Mouse (Mus musculus) lung, embryonic 15.5 days (tissue): Measurements from ENCODE around the gene Dyrk2. TPM values are rescaled to one million over a fixed set of nuclear protein-coding genes. Genes with fewer than 3 reads are reported as not detected.

Experiments
- ATAC-seq: fragments of 200-750 bp; cut with Nextera tagmentation; 2 replicates; pipeline ENCODE4 v1.8.0; 2017; ENCODE audit warnings: moderate number of reproducible peaks, borderline replicate concordance; ENCODE audit not compliant: low FRiP score, low TSS enrichment; ENCODE audit errors: extremely low read depth
- H3K27ac ChIP-seq: fragments of 300-500 bp; sonication (generic); 2 replicates; pipeline ENCODE4 v1.5.1; 2015; ENCODE audit warnings: moderate library complexity, mild to moderate bottlenecking, inconsistent platforms
- H3K27me3 ChIP-seq: fragments of 300-500 bp; sonication (generic); 2 replicates; pipeline ENCODE4 v1.6.1; 2015; ENCODE audit warnings: inconsistent platforms
- H3K36me3 ChIP-seq: fragments of 300-500 bp; sonication (generic); 2 replicates; pipeline ENCODE4 v1.6.1; 2015; ENCODE audit warnings: inconsistent platforms
- H3K4me1 ChIP-seq: fragments of 300-500 bp; sonication (generic); 2 replicates; pipeline ENCODE4 v1.6.1; 2015; ENCODE audit warnings: inconsistent platforms
- H3K4me2 ChIP-seq: fragments of 300-500 bp; sonication (generic); 2 replicates; pipeline ENCODE4 v1.6.1; 2015; ENCODE audit warnings: inconsistent platforms, mild to moderate bottlenecking, moderate library complexity
- H3K4me3 ChIP-seq: fragments of 300-500 bp; sonication (generic); 2 replicates; pipeline ENCODE4 v1.5.1; 2015; ENCODE audit warnings: mild to moderate bottlenecking, inconsistent platforms
- H3K9ac ChIP-seq: fragments of 300-500 bp; sonication (generic); 2 replicates; pipeline ENCODE4 v1.6.1; 2015; ENCODE audit warnings: inconsistent platforms
- H3K9me3 ChIP-seq: fragments of 300-500 bp; sonication (generic); 2 replicates; pipeline ENCODE4 v1.6.1; 2016; ENCODE audit warnings: inconsistent platforms
- WGBS: fragments of 180-500 bp; shearing (Covaris S2); methylation state at CpG from one replicate; pipeline ENCODE4 v1.1.7; 2015; 5-methylcytosine and 5-hydroxymethylcytosine counted together
- polyA plus RNA-seq: library from polyadenylated mRNA; unstranded; fragments of >200 nt; fragmentation: Nextera tagmentation; extraction: Ambion mirVana; gene quantifications from 2 replicates; pipeline ENCODE4 v1.2.1, GENCODE M21; 2015

Gene Dyrk2
- polyA plus RNA-seq, 1 experiment from 2014 or later, result 7.3 TPM

GRCm38 (mm10) chr10:118867304-118867895, 2.6 kb downstream of the Dyrk2 start:
- Histone ChIP-seq H3K9me3 (no peaks in the 10 kb centered on the region), H3K4me2 (peak overlapping the region; percentile 88), H3K4me3 (peak overlapping the region; percentile 95), H3K9ac (peak overlapping the region; percentile 97), H3K36me3 (no peaks in the 10 kb centered on the region; the same call in 1 of the 2 replicates), H3K27me3 (no peaks in the 10 kb centered on the region), H3K4me1 (peaks cover 35% of the 10 kb centered on the region), H3K27ac (peak overlapping the region; percentile 96; the same call in 1 of the 2 replicates)
- ATAC-seq, result no peak
- WGBS, result 11% methylated on average over 16 of the region's 16 CpGs

- no peak overlapping the region for H3K9ac ChIP-seq
- ATAC-seq, result no peak
- H3K36me3 ChIP-seq, result peaks cover 22% of the 10 kb centered on the region
- no peak overlapping the region for H3K4me2 ChIP-seq
- WGBS, result 84% methylated on average over 7 of the region's 7 CpGs
- H3K9me3 ChIP-seq, result no peaks in the 10 kb centered on the region
- H3K4me1 ChIP-seq, result peaks cover 32% of the 10 kb centered on the region
- no peak overlapping the region for H3K27ac ChIP-seq
- H3K27me3 ChIP-seq, result no peaks in the 10 kb centered on the region
- no peak overlapping the region for H3K4me3 ChIP-seq
These were observed 5.0 kb downstream of the Dyrk2 start for GRCm38 (mm10) chr10:118864976-118865375.

GRCm38 (mm10) chr10:118863611-118864010, 6.4 kb downstream of the Dyrk2 start:
- Histone ChIP-seq H3K27ac (no peak overlapping the region), H3K27me3 (no peaks in the 10 kb centered on the region), H3K4me2 (no peak overlapping the region), H3K4me1 (peaks cover 30% of the 10 kb centered on the region), H3K4me3 (no peak overlapping the region), H3K9me3 (no peaks in the 10 kb centered on the region), H3K36me3 (peaks cover 36% of the 10 kb centered on the region), H3K9ac (no peak overlapping the region)
- 81% methylated on average over 8 of the region's 8 CpGs for WGBS
- no peak for ATAC-seq

GRCm38 (mm10) chr10:118862233-118862632, 7.8 kb downstream of the Dyrk2 start:
- Histone ChIP-seq H3K4me2 (no peak overlapping the region), H3K4me1 (peaks cover 29% of the 10 kb centered on the region), H3K9me3 (no peaks in the 10 kb centered on the region), H3K27me3 (no peaks in the 10 kb centered on the region), H3K9ac (no peak overlapping the region), H3K36me3 (peaks cover 43% of the 10 kb centered on the region), H3K4me3 (no peak overlapping the region), H3K27ac (no peak overlapping the region)
- 45% methylated on average over 4 of the region's 4 CpGs for WGBS
- ATAC-seq, result no peak

GRCm38 (mm10) chr10:118861234-118862025, 8.6 kb downstream of the Dyrk2 start:
- H3K4me1 ChIP-seq, result peaks cover 21% of the 10 kb centered on the region
- no peaks in the 10 kb centered on the region for H3K27me3 ChIP-seq
- no peak overlapping the region for H3K4me3 ChIP-seq
- WGBS, result 87% methylated on average over 11 of the region's 11 CpGs
- no peak for ATAC-seq
- peaks cover 51% of the 10 kb centered on the region for H3K36me3 ChIP-seq
- H3K27ac ChIP-seq, result no peak overlapping the region
- H3K9ac ChIP-seq, result no peak overlapping the region
- no peaks in the 10 kb centered on the region for H3K9me3 ChIP-seq
- H3K4me2 ChIP-seq, result no peak overlapping the region

- Histone ChIP-seq H3K4me2 (no peak overlapping the region), H3K36me3 (peaks cover 54% of the 10 kb centered on the region), H3K4me1 (peaks cover 9% of the 10 kb centered on the region; the same call in 1 of the 2 replicates), H3K27ac (no peak overlapping the region), H3K4me3 (no peak overlapping the region), H3K27me3 (no peaks in the 10 kb centered on the region), H3K9me3 (no peaks in the 10 kb centered on the region), H3K9ac (no peak overlapping the region)
- ATAC-seq, result no peak
- 94% methylated on average over 21 of the region's 21 CpGs for WGBS
These were observed 10.4 kb downstream of the Dyrk2 start for GRCm38 (mm10) chr10:118859655-118860054.

- H3K9me3 ChIP-seq, result no peaks in the 10 kb centered on the region
- 82% methylated on average over 9 of the region's 9 CpGs for WGBS
- H3K36me3 ChIP-seq, result peaks cover 29% of the 10 kb centered on the region
- H3K4me1 ChIP-seq, result no peaks in the 10 kb centered on the region
- no peaks in the 10 kb centered on the region for H3K27me3 ChIP-seq
- ATAC-seq, result no peak
- H3K9ac ChIP-seq, result no peak overlapping the region
- no peak overlapping the region for H3K27ac ChIP-seq
- H3K4me3 ChIP-seq, result no peak overlapping the region
- no peak overlapping the region for H3K4me2 ChIP-seq
These were observed 15.4 kb downstream of the Dyrk2 start for GRCm38 (mm10) chr10:118854641-118855040.

GRCm38 (mm10) chr10:118852554-118852953, 17.5 kb downstream of the Dyrk2 start:
- Histone ChIP-seq H3K27ac (no peak overlapping the region), H3K9me3 (no peaks in the 10 kb centered on the region), H3K4me3 (no peak overlapping the region), H3K36me3 (peaks cover 14% of the 10 kb centered on the region; the same call in 1 of the 2 replicates), H3K4me2 (no peak overlapping the region), H3K4me1 (no peaks in the 10 kb centered on the region), H3K9ac (no peak overlapping the region), H3K27me3 (no peaks in the 10 kb centered on the region)
- ATAC-seq, result no peak
- 75% methylated on average over 16 of the region's 16 CpGs for WGBS

GRCm38 (mm10) chr10:118848501-118848900, 21.5 kb downstream of the Dyrk2 start:
- Histone ChIP-seq H3K4me1 (no peaks in the 10 kb centered on the region), H3K27ac (no peak overlapping the region), H3K9me3 (no peaks in the 10 kb centered on the region), H3K4me3 (no peak overlapping the region), H3K27me3 (no peaks in the 10 kb centered on the region), H3K36me3 (no peaks in the 10 kb centered on the region), H3K4me2 (no peak overlapping the region), H3K9ac (no peak overlapping the region)
- ATAC-seq, result no peak
- WGBS, result 77% methylated on average over 4 of the region's 4 CpGs

- H3K27ac ChIP-seq, result no peak overlapping the region
- no peak for ATAC-seq
- 31% methylated on average over 10 of the region's 10 CpGs for WGBS
These were observed 22.9 kb downstream of the Dyrk2 start for GRCm38 (mm10) chr10:118846991-118847545.

GRCm38 (mm10) chr10:118840598-118840997, 29.4 kb downstream of the Dyrk2 start:
- no peak overlapping the region for H3K27ac ChIP-seq
- no peak for ATAC-seq
- no peaks in the 10 kb centered on the region for H3K27me3 ChIP-seq
- no peaks in the 10 kb centered on the region for H3K9me3 ChIP-seq
- no peak overlapping the region for H3K9ac ChIP-seq
- H3K4me1 ChIP-seq, result 0 out of 2 replicates have a peak, but pooled peaks cover 8% of the 10 kb centered on the region
- 87% methylated on average over 9 of the region's 9 CpGs for WGBS
- no peaks in the 10 kb centered on the region for H3K36me3 ChIP-seq
- H3K4me3 ChIP-seq, result no peak overlapping the region
- H3K4me2 ChIP-seq, result no peak overlapping the region

More at GRCm38 (mm10) chr10:118846991-118847545, 22.9 kb downstream of the Dyrk2 start:
- Histone ChIP-seq H3K4me1 (no peaks in the 10 kb centered on the region), H3K4me3 (no peak overlapping the region), H3K4me2 (no peak overlapping the region), H3K36me3 (no peaks in the 10 kb centered on the region), H3K27me3 (no peaks in the 10 kb centered on the region), H3K9ac (no peak overlapping the region), H3K9me3 (no peaks in the 10 kb centered on the region)
